Mouse (Mus musculus): ENCODE measurements at regions not wholly inside any gene's neighbourhood (a gene's known extent, or its start where the extent isn't known, plus 50 kb on each side); places are given as distances from the start of the nearest gene placed in this dataset.

GRCm38 (mm10) chr8:35268986-35269385 lies 496.6 kb upstream of the Gm19410 start:
- TF ChIP-seq POLR2A (IDR thresholded peaks at IDR 0.05; ENCODE audit: low read depth, low read length): no peak
- TF ChIP-seq CTCF (IDR thresholded peaks at IDR 0.05; ENCODE audit: extremely low read depth, insufficient read depth, insufficient read length, insufficient replicate concordance): no peak
- Histone ChIP-seq H3K27me3 (ENCODE audit: control insufficient read depth, insufficient read depth, low read length) (no peaks in the 10 kb centered on the region), H3K36me3 (ENCODE audit: control insufficient read depth, insufficient read depth, low read length) (no peaks in the 10 kb centered on the region), H3K27ac (ENCODE audit: insufficient read depth, low read length) (no peak overlapping the region), H3K4me3 (ENCODE audit: extremely low read depth, insufficient read depth, insufficient read length) (no peak overlapping the region), H3K4me1 (ENCODE audit: control insufficient read depth, insufficient read depth, insufficient read length) (no peaks in the 10 kb centered on the region)
- WGBS: 96% methylated on average over 2 of the region's 2 CpGs
- DNase-seq (ENCODE audit: low read depth in 1 of 2, low spot score in 2 of 2): no peak

GRCm38 (mm10) chr8:35275972-35276371 lies 489.6 kb upstream of the Gm19410 start:
- DNase-seq (ENCODE audit: low read depth in 1 of 2, low spot score in 2 of 2): no peak
- no peak overlapping the region for H3K27ac ChIP-seq (ENCODE audit: insufficient read depth, low read length)
- no peak for TF ChIP-seq POLR2A (IDR thresholded peaks at IDR 0.05; ENCODE audit: low read depth, low read length)
- no peak for TF ChIP-seq CTCF (IDR thresholded peaks at IDR 0.05; ENCODE audit: extremely low read depth, insufficient read depth, insufficient read length, insufficient replicate concordance)

GRCm38 (mm10) chr8:35276460-35276859 lies 489.1 kb upstream of the Gm19410 start:
- TF ChIP-seq POLR2A (IDR thresholded peaks at IDR 0.05; ENCODE audit: low read depth, low read length) (no peak), CTCF (IDR thresholded peaks at IDR 0.05; ENCODE audit: extremely low read depth, insufficient read depth, insufficient read length, insufficient replicate concordance) (no peak)
- H3K27ac ChIP-seq (ENCODE audit: insufficient read depth, low read length): no peak overlapping the region
- H3K27me3 ChIP-seq (ENCODE audit: control insufficient read depth, insufficient read depth, low read length): no peaks in the 10 kb centered on the region
- no peak for DNase-seq (ENCODE audit: low read depth in 1 of 2, low spot score in 2 of 2)
- H3K36me3 ChIP-seq (ENCODE audit: control insufficient read depth, insufficient read depth, low read length): no peaks in the 10 kb centered on the region
- 92% methylated on average over 7 of the region's 7 CpGs for WGBS
- H3K4me1 ChIP-seq (ENCODE audit: control insufficient read depth, insufficient read depth, insufficient read length): no peaks in the 10 kb centered on the region
- no peak overlapping the region for H3K4me3 ChIP-seq (ENCODE audit: extremely low read depth, insufficient read depth, insufficient read length)

More at GRCm38 (mm10) chr8:35275972-35276371, 489.6 kb upstream of the Gm19410 start:
- Histone ChIP-seq H3K27me3 (ENCODE audit: control insufficient read depth, insufficient read depth, low read length) (no peaks in the 10 kb centered on the region), H3K36me3 (ENCODE audit: control insufficient read depth, insufficient read depth, low read length) (no peaks in the 10 kb centered on the region), H3K4me3 (ENCODE audit: extremely low read depth, insufficient read depth, insufficient read length) (no peak overlapping the region), H3K4me1 (ENCODE audit: control insufficient read depth, insufficient read depth, insufficient read length) (no peaks in the 10 kb centered on the region)
- WGBS: 87% methylated on average over 8 of the region's 8 CpGs

GRCm38 (mm10) chr8:35278946-35279345 lies 486.6 kb upstream of the Gm19410 start:
- WGBS: 91% methylated on average over 8 of the region's 8 CpGs
- TF ChIP-seq POLR2A (IDR thresholded peaks at IDR 0.05; ENCODE audit: low read depth, low read length) (no peak), CTCF (IDR thresholded peaks at IDR 0.05; ENCODE audit: extremely low read depth, insufficient read depth, insufficient read length, insufficient replicate concordance) (no peak)
- no peak overlapping the region for H3K27ac ChIP-seq (ENCODE audit: insufficient read depth, low read length)
- no peaks in the 10 kb centered on the region for H3K4me1 ChIP-seq (ENCODE audit: control insufficient read depth, insufficient read depth, insufficient read length)
- no peaks in the 10 kb centered on the region for H3K36me3 ChIP-seq (ENCODE audit: control insufficient read depth, insufficient read depth, low read length)
- no peak for DNase-seq (ENCODE audit: low read depth in 1 of 2, low spot score in 2 of 2)
- H3K27me3 ChIP-seq (ENCODE audit: control insufficient read depth, insufficient read depth, low read length): no peaks in the 10 kb centered on the region
- no peak overlapping the region for H3K4me3 ChIP-seq (ENCODE audit: extremely low read depth, insufficient read depth, insufficient read length)

GRCm38 (mm10) chr8:35280741-35281140 lies 484.8 kb upstream of the Gm19410 start:
- no peak for DNase-seq (ENCODE audit: low read depth in 1 of 2, low spot score in 2 of 2)
- Histone ChIP-seq H3K4me1 (ENCODE audit: control insufficient read depth, insufficient read depth, insufficient read length) (no peaks in the 10 kb centered on the region), H3K36me3 (ENCODE audit: control insufficient read depth, insufficient read depth, low read length) (no peaks in the 10 kb centered on the region), H3K27ac (ENCODE audit: insufficient read depth, low read length) (no peak overlapping the region), H3K4me3 (ENCODE audit: extremely low read depth, insufficient read depth, insufficient read length) (no peak overlapping the region), H3K27me3 (ENCODE audit: control insufficient read depth, insufficient read depth, low read length) (no peaks in the 10 kb centered on the region)
- TF ChIP-seq CTCF (IDR thresholded peaks at IDR 0.05; ENCODE audit: extremely low read depth, insufficient read depth, insufficient read length, insufficient replicate concordance): no peak
- 88% methylated on average over 6 of the region's 6 CpGs for WGBS

- H3K4me1 ChIP-seq (ENCODE audit: control insufficient read depth, insufficient read depth, insufficient read length): no peaks in the 10 kb centered on the region
- no peak overlapping the region for H3K27ac ChIP-seq (ENCODE audit: insufficient read depth, low read length)
- 94% methylated on average over 9 of the region's 9 CpGs for WGBS
- no peaks in the 10 kb centered on the region for H3K36me3 ChIP-seq (ENCODE audit: control insufficient read depth, insufficient read depth, low read length)
- no peaks in the 10 kb centered on the region for H3K27me3 ChIP-seq (ENCODE audit: control insufficient read depth, insufficient read depth, low read length)
- no peak for DNase-seq (ENCODE audit: low read depth in 1 of 2, low spot score in 2 of 2)
- TF ChIP-seq POLR2A (IDR thresholded peaks at IDR 0.05; ENCODE audit: low read depth, low read length): no peak
- TF ChIP-seq CTCF (IDR thresholded peaks at IDR 0.05; ENCODE audit: extremely low read depth, insufficient read depth, insufficient read length, insufficient replicate concordance): no peak
- H3K4me3 ChIP-seq (ENCODE audit: extremely low read depth, insufficient read depth, insufficient read length): no peak overlapping the region
Observed at GRCm38 (mm10) chr8:35283366-35283765, 482.2 kb upstream of the Gm19410 start.

- DNase-seq (ENCODE audit: low read depth in 1 of 2, low spot score in 2 of 2): no peak
- TF ChIP-seq CTCF (IDR thresholded peaks at IDR 0.05; ENCODE audit: extremely low read depth, insufficient read depth, insufficient read length, insufficient replicate concordance): no peak
- no peak for TF ChIP-seq POLR2A (IDR thresholded peaks at IDR 0.05; ENCODE audit: low read depth, low read length)
- Histone ChIP-seq H3K27me3 (ENCODE audit: control insufficient read depth, insufficient read depth, low read length) (no peaks in the 10 kb centered on the region), H3K4me1 (ENCODE audit: control insufficient read depth, insufficient read depth, insufficient read length) (no peaks in the 10 kb centered on the region), H3K36me3 (ENCODE audit: control insufficient read depth, insufficient read depth, low read length) (no peaks in the 10 kb centered on the region), H3K4me3 (ENCODE audit: extremely low read depth, insufficient read depth, insufficient read length) (no peak overlapping the region), H3K27ac (ENCODE audit: insufficient read depth, low read length) (no peak overlapping the region)
- 50% methylated on average over 5 of the region's 5 CpGs for WGBS
Observed at GRCm38 (mm10) chr8:35289018-35289417, 476.6 kb upstream of the Gm19410 start.
